Mouse (Mus musculus) liver, embryonic 15.5 days (tissue): ENCODE results near the gene Gpr19. TPM values are rescaled to one million over a fixed set of nuclear protein-coding genes. Genes with fewer than 3 reads are reported as not detected.

Experiments
- ATAC-seq: fragments of 200-750 bp; cut with Nextera tagmentation; 2 replicates; pipeline ENCODE4 v1.8.0; 2017; ENCODE audit warnings: moderate number of reproducible peaks, mild to moderate bottlenecking, moderate library complexity; ENCODE audit not compliant: insufficient read depth
- H3K27ac ChIP-seq: fragments of 300-500 bp; sonication (generic); replicated peaks from 2 replicates; pipeline ENCODE4 v1.5.1; 2015; ENCODE audit warnings: mild to moderate bottlenecking, inconsistent platforms
- H3K27me3 ChIP-seq: fragments of 300-500 bp; sonication (generic); 2 replicates; pipeline ENCODE4 v1.6.1; 2015; ENCODE audit warnings: mild to moderate bottlenecking, inconsistent platforms
- H3K36me3 ChIP-seq: fragments of 300-500 bp; sonication (generic); replicated peaks from 2 replicates; pipeline ENCODE4 v1.6.1; 2015; ENCODE audit warnings: moderate library complexity, mild to moderate bottlenecking, inconsistent platforms
- H3K4me1 ChIP-seq: fragments of 300-500 bp; sonication (generic); replicated peaks from 2 replicates; pipeline ENCODE4 v1.6.1; 2015; ENCODE audit warnings: inconsistent platforms
- H3K4me2 ChIP-seq: fragments of 300-500 bp; sonication (generic); 2 replicates; pipeline ENCODE4 v1.6.1; 2015; ENCODE audit warnings: moderate library complexity, mild to moderate bottlenecking, inconsistent platforms
- H3K4me3 ChIP-seq: fragments of 300-500 bp; sonication (generic); replicated peaks from 2 replicates; pipeline ENCODE4 v1.5.1; 2015; ENCODE audit warnings: mild to moderate bottlenecking, inconsistent platforms
- H3K9ac ChIP-seq: fragments of 300-500 bp; sonication (generic); 2 replicates; pipeline ENCODE4 v1.6.1; 2015; ENCODE audit warnings: moderate library complexity, mild to moderate bottlenecking, inconsistent platforms
- H3K9me3 ChIP-seq: fragments of 300-500 bp; sonication (generic); replicated peaks from 2 replicates; pipeline ENCODE4 v1.6.1; 2016; ENCODE audit warnings: inconsistent platforms
- WGBS: fragments of 180-500 bp; shearing (Covaris S2); methylation state at CpG from one replicate; pipeline ENCODE4 v1.1.7; 2015; ENCODE audit warnings: mixed read lengths; ENCODE audit not compliant: insufficient replicate concordance; 5-methylcytosine and 5-hydroxymethylcytosine counted together
- polyA plus RNA-seq: library from polyadenylated mRNA; unstranded; fragments of >200 nt; fragmentation: Nextera tagmentation; extraction: Ambion mirVana; gene quantifications from 2 replicates; pipeline ENCODE4 v1.2.1, GENCODE M21; 2015

Gene Gpr19
- polyA plus RNA-seq, 1 experiment from 2014 or later = 5.6 TPM

GRCm38 (mm10) chr6:134847550-134847949 is 50.8 kb downstream of the Gpr19 start:
- Histone ChIP-seq H3K27me3 (no peaks in the 10 kb centered on the region), H3K4me1 (peaks cover 6% of the 10 kb centered on the region; the same call in 1 of the 2 replicates), H3K4me3 (no peak overlapping the region), H3K9ac (no peak overlapping the region), H3K4me2 (no peak overlapping the region), H3K27ac (no peak overlapping the region), H3K9me3 (no peaks in the 10 kb centered on the region), H3K36me3 (peaks cover 25% of the 10 kb centered on the region; the same call in 1 of the 2 replicates)
- WGBS = 75% methylated on average over 4 of the region's 4 CpGs
- ATAC-seq = no peak

DNA sequence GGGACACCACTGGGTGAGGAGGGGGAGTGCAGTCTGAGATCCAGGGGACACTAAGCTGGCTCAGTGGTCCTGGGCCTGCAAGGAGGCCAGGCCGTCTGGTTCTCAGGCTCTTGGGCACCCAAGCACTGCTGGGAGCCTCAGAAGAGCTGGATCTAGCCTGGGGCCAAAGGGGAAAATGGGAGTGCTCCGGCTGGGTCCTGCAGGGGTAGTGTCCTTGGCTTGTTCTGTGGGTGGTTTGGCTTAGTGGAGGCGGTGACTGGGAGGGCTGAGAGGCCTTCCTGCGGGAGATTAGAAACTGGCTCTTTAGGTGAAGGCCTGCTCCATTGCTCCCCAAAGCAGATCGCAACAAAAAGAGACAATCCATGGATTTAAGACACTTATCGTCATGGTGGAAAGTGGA is 52.1 kb downstream of the Gpr19 start:
- Histone ChIP-seq H3K36me3 (peaks cover 17% of the 10 kb centered on the region; the same call in 1 of the 2 replicates), H3K27me3 (no peaks in the 10 kb centered on the region), H3K4me3 (no peak overlapping the region), H3K9me3 (no peaks in the 10 kb centered on the region), H3K27ac (no peak overlapping the region), H3K9ac (no peak overlapping the region), H3K4me2 (no peak overlapping the region), H3K4me1 (peaks cover 6% of the 10 kb centered on the region; the same call in 1 of the 2 replicates)
- no peak for ATAC-seq
- WGBS = 79% methylated on average over 6 of the region's 6 CpGs

DNA sequence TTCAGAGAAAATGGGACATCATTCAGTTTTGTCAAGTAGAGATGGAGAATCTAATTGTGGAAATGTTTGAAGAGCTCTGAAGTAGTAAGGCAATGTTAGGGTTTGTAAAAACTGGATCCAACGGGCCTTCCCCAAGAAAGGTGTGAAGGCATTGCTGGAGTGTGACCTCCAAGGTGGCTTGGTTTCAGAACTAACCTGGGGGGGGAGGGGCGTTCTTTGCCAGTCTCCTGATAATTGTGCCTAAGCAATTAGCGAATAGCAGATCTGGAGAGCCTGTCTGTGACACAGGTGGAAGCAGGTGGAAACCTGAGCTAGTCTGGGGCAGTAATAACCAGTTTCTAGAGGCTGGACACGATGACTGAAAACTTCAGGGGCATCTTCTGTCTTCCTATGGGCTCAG is 52.7 kb downstream of the Gpr19 start:
- H3K36me3 ChIP-seq = peaks cover 11% of the 10 kb centered on the region; the same call in 1 of the 2 replicates
- ATAC-seq = no peak
- H3K27me3 ChIP-seq = no peaks in the 10 kb centered on the region
- no peak overlapping the region for H3K9ac ChIP-seq
- H3K9me3 ChIP-seq = no peaks in the 10 kb centered on the region
- no peak overlapping the region for H3K27ac ChIP-seq
- WGBS = 69% methylated on average over 4 of the region's 4 CpGs
- peaks cover 6% of the 10 kb centered on the region; the same call in 1 of the 2 replicates for H3K4me1 ChIP-seq
- no peak overlapping the region for H3K4me3 ChIP-seq
- H3K4me2 ChIP-seq = no peak overlapping the region

DNA sequence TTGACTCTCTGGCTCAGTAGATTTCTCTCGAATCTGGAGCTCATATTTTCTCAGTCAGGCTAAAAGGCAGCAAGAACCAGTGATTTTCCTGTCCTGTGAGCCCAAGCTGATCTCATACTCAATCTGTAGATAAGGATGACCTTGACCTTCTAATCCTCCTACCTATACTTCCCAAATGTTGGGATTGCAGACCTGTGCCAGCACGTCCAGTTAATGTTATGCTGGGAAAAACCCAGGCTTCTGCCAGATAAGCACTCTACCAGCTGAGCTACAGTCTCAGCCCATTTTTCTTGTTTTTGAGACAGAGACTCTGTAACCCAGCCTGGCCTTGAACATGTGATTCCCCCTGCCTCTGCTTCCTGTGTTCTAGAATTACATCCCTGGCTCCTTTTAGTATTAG is 58.0 kb downstream of the Gpr19 start:
- Histone ChIP-seq H3K4me1 (peaks cover 11% of the 10 kb centered on the region), H3K27me3 (no peaks in the 10 kb centered on the region), H3K9ac (no peak overlapping the region), H3K27ac (no peak overlapping the region), H3K9me3 (no peaks in the 10 kb centered on the region), H3K36me3 (0 out of 2 replicates have a peak, but pooled peaks cover 6% of the 10 kb centered on the region), H3K4me2 (no peak overlapping the region), H3K4me3 (no peak overlapping the region)
- 51% methylated on average over 2 of the region's 2 CpGs for WGBS
- ATAC-seq = no peak

DNA sequence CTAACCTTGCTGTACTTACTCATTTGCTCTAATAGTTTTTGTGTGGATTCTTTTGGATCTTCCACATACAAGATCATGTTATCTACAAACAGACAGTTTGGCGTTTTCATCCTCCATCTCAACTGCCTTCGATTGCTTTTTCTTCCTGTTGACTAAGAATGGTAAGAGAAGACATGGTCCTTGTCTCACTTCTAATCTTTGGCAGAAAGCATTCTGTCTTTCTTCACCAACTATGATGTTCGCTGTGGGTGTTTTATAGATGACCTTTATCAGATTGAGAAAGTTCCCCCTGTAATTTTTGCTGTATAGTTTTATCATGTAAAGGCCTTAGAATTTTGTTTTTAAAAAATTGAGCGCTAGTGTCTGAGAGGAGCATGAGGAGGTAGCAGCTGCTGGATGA is 60.3 kb downstream of the Gpr19 start:
- no peaks in the 10 kb centered on the region for H3K27me3 ChIP-seq
- 0 out of 2 replicates have a peak, but pooled peaks cover 6% of the 10 kb centered on the region for H3K36me3 ChIP-seq
- no peak overlapping the region for H3K4me3 ChIP-seq
- WGBS = 74% methylated on average over 4 of the region's 4 CpGs
- no peak overlapping the region for H3K4me2 ChIP-seq
- no peak for ATAC-seq
- peaks cover 30% of the 10 kb centered on the region for H3K4me1 ChIP-seq
- no peak overlapping the region for H3K9ac ChIP-seq
- H3K27ac ChIP-seq = no peak overlapping the region
- H3K9me3 ChIP-seq = no peaks in the 10 kb centered on the region

DNA sequence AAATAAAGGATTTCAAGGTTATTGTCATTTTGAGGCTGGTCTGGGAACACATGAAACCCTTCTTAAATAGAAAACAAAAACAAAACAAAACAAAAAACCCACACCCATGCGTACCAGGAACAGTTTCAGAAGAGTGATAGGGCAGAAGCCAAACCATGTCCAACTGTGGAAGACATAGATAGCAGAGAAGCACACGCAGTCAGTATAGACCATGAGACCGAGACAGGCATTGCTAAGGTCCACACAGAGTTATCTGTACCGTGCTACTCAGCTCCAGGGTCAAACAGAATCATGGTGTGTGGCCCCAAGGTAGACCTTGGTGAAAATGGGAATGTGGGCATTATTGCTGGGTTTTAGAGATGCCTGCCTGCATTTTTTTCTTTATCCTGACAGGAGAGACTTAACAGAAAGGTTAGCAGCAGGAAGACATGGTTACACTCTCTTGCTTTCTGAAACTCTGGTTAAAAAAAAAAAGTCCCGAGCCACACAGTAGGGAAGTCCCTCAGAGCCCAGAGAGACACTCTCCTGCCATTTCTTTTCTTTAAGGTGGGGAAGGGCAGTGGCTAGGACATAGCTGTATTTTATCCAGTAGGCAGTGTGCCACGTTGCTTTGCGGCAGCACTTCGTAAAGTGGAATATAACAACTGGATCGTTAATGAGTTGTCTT is 63.7 kb downstream of the Gpr19 start:
- H3K4me3 ChIP-seq = peak overlapping the region; percentile 2; the same call in 1 of the 2 replicates
- no peaks in the 10 kb centered on the region for H3K27me3 ChIP-seq
- ATAC-seq = no peak
- 48% methylated on average over 9 of the region's 9 CpGs for WGBS
- peak overlapping the region; percentile 65 for H3K27ac ChIP-seq
- H3K36me3 ChIP-seq = 0 out of 2 replicates have a peak, but pooled peaks cover 6% of the 10 kb centered on the region
- peak overlapping the region; percentile 37 for H3K4me2 ChIP-seq
- H3K9me3 ChIP-seq = no peaks in the 10 kb centered on the region
- peak overlapping the region; percentile 30 for H3K9ac ChIP-seq
- H3K4me1 ChIP-seq = peaks cover 52% of the 10 kb centered on the region

DNA sequence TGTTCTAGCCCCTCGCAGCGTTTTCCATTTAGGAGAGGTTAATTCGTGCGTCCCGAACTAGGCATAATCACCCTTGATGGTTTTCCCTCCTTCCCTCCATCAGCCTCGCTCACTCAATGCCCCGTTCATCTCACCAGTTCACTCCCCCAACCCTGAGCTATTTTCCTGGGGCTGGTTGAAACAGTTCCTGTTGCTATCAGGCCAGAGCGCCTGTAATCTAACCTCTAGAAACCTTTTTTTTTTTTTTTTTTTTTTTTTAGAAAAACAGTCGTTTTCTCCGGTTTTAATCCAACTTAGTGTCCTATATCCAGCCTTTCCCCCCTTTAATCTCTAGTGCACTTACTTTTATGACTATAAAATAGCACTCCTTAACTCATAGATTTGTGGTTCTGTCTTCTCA is 67.6 kb downstream of the Gpr19 start:
- no peaks in the 10 kb centered on the region for H3K27me3 ChIP-seq
- H3K9ac ChIP-seq = peak overlapping the region; percentile 89
- no peak for ATAC-seq
- peaks cover 60% of the 10 kb centered on the region for H3K4me1 ChIP-seq
- H3K9me3 ChIP-seq = no peaks in the 10 kb centered on the region
- H3K4me2 ChIP-seq = peak overlapping the region; percentile 87
- H3K27ac ChIP-seq = peak overlapping the region; percentile 98
- under 1% methylated on average over 10 of the region's 10 CpGs for WGBS
- H3K4me3 ChIP-seq = peak overlapping the region; percentile 84
- H3K36me3 ChIP-seq = no peaks in the 10 kb centered on the region

DNA sequence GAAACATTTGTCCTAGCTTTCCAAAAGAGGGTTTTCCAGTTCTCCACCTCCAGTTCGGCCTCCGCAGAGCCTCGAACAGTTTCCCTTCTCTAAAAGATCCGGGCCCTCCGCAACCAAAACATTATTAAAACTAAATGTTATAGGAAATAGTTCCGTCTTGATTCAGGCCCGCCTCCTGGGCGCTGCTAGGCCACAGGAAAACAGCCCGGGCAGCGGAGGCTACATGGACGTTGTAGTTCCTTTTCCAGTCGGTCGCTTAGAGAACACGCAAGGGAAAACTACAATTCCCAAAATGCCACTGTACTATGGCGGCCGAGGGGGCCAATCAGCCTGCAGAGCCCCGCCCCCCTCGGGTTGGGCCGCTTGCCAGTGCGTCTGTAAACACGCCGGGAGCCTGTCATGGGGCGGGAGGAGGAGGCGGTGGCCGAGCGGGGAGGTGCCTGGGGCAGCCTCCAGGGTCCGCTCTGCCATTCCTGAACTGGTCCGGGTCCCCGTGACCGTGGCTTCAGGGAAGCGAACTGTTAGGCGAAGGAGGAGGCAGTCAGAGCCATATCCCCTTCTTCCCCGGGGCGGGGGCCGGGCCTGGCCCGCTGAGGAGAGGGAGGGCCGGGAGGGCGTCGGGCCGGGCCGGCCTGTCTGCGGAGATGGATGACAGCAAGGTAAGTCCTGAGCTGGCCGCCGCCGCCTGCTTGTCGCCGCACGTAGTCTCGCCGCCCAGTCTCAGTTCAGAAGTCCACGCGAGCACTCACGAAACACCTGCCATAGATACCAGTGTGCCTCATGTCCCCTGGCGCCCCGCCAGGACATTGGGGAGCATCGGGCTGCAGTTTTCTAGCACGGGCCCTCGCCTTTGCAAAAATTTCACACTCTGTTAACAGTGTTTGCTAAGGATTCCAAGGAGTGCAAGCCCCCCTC is 68.3 kb downstream of the Gpr19 start, which contains the start of gene Crebl2:
TSS of gene Crebl2 (plus strand) at position 369 of the 915 bp plus-strand sequence.
- no peaks in the 10 kb centered on the region for H3K9me3 ChIP-seq
- H3K4me3 ChIP-seq = peak within 1 kb of the TSS; percentile 84
- H3K9ac ChIP-seq = peak within 1 kb of the TSS; percentile 89
- peaks cover 59% of the 10 kb centered on the region for H3K4me1 ChIP-seq
- H3K27me3 ChIP-seq = no peaks in the 10 kb centered on the region
- peak; percentile 96 for ATAC-seq
- H3K4me2 ChIP-seq = peak within 1 kb of the TSS; percentile 87
- no peaks in the 10 kb centered on the region for H3K36me3 ChIP-seq
- WGBS = under 1% methylated on average over 57 of the region's 58 CpGs
- peak within 1 kb of the TSS; percentile 98 for H3K27ac ChIP-seq

DNA sequence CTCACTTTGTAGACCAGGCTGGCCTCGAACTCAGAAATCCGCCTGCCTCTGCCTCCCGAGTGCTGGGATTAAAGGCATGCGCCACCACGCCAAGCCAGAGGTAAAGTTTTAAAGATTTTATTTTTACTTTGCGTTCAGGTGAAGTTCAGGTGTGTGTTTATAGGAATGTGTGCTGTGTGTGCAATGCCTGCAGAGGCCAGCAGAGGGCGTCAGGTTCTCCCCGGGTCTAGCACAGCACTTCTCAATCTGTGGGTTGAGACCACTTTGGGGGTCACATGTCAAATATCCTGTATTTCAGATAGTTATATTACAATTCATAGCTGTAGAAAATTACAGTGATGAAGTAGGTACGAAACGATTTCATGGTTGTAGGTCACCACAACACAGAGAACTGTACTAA is 75.5 kb downstream of the Gpr19 start:
- Histone ChIP-seq H3K27ac (no peak overlapping the region), H3K27me3 (no peaks in the 10 kb centered on the region; the same call in 1 of the 2 replicates)

GRCm38 (mm10) chr6:134820411-134820810 is 78.0 kb downstream of the Gpr19 start:
- H3K9me3 ChIP-seq = no peaks in the 10 kb centered on the region
- no peak overlapping the region for H3K4me2 ChIP-seq
- WGBS = 54% methylated on average over 6 of the region's 6 CpGs
- no peak overlapping the region for H3K9ac ChIP-seq
- H3K27ac ChIP-seq = no peak overlapping the region
- no peaks in the 10 kb centered on the region; the same call in 1 of the 2 replicates for H3K27me3 ChIP-seq
- ATAC-seq = no peak
- no peak overlapping the region for H3K4me3 ChIP-seq
- H3K4me1 ChIP-seq = no peaks in the 10 kb centered on the region
- no peaks in the 10 kb centered on the region for H3K36me3 ChIP-seq

More for the DNA sequence above, 75.5 kb downstream of the Gpr19 start:
- no peaks in the 10 kb centered on the region for H3K9me3 ChIP-seq
- H3K36me3 ChIP-seq = no peaks in the 10 kb centered on the region
- no peaks in the 10 kb centered on the region for H3K4me1 ChIP-seq
- no peak overlapping the region for H3K4me3 ChIP-seq
- no peak for ATAC-seq
- H3K4me2 ChIP-seq = no peak overlapping the region
- H3K9ac ChIP-seq = no peak overlapping the region
- 57% methylated on average over 10 of the region's 10 CpGs for WGBS

DNA sequence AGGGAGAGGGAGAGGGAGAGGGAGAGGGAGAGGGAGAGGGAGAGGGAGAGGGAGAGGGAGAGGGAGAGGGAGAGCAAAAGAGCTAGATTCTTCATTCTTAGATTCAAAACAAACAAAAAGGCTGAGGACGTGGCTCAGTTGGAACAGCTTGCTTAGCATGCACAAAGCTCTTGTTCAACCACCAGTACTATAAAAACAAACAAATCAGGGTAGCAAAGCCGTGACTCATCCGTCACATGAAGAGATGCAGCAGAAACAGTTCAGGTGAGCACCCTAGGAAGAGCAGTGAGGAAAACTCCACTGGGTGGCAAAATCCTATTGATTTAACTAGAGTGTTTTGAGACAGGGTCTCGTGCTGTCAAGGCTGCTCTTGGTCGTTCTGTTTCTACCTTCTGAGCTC is 78.6 kb downstream of the Gpr19 start:
- Histone ChIP-seq H3K4me2 (no peak overlapping the region), H3K4me1 (no peaks in the 10 kb centered on the region), H3K4me3 (no peak overlapping the region), H3K27ac (no peak overlapping the region), H3K27me3 (no peaks in the 10 kb centered on the region; the same call in 1 of the 2 replicates), H3K9ac (no peak overlapping the region), H3K36me3 (no peaks in the 10 kb centered on the region), H3K9me3 (no peaks in the 10 kb centered on the region)
- 44% methylated on average over 5 of the region's 5 CpGs for WGBS
- ATAC-seq = no peak
